Mouse (Mus musculus) cortical plate, adult 2 months (tissue): ENCODE measurements around the gene Syngap1.
"Not testable (repeated sequence)": the region's sequence is repeated elsewhere in the genome, so short reads cannot be mapped to it uniquely, and the experiment has no call there.

Experiments
- CTCF ChIP-seq: fragments of 200-500 bp; IDR thresholded peaks from 2 replicates; pipeline ENCODE4 v1.5.1; 2011; ENCODE audit warnings: mild to moderate bottlenecking, control low read depth, low read length; ENCODE audit not compliant: insufficient read depth; ENCODE audit errors: extremely low read depth
- POLR2A ChIP-seq: fragments of 200-500 bp; IDR thresholded peaks from 2 replicates; pipeline ENCODE4 v1.6.1; 2011; ENCODE audit warnings: mild to moderate bottlenecking, low read length, control low read depth; ENCODE audit not compliant: insufficient read depth; ENCODE audit errors: extremely low read depth

- peak; percentile 52 for TF ChIP-seq CTCF
- TF ChIP-seq POLR2A: not testable (repeated sequence)
Measured at GRCm38 (mm10) chr17:26931795-26932194, 9.3 kb upstream of the Syngap1 start.
